Mouse (Mus musculus) adrenal gland, adult 18-20 months (tissue): ENCODE results near the gene Orm3. TPM values are rescaled to one million over a fixed set of nuclear protein-coding genes. Genes with fewer than 3 reads are reported as not detected.

Source experiments
- DNase-seq, 2 experiments: peaks; one replicate each; pipeline ENCODE4 v3.0.0; 2021 to 2022; ENCODE audit warnings: low spot score in 2 of 2
- total RNA-seq, 2 experiments: library from RNA; stranded (reverse); gene quantifications; 1 replicate in 1 of 2; 2 replicates in 1 of 2; pipeline ENCODE4 v1.2.3; 2021

The Orm3 gene
- total RNA-seq, 2 experiments from 2014 or later = 12.2 to 13.7 TPM

DNA sequence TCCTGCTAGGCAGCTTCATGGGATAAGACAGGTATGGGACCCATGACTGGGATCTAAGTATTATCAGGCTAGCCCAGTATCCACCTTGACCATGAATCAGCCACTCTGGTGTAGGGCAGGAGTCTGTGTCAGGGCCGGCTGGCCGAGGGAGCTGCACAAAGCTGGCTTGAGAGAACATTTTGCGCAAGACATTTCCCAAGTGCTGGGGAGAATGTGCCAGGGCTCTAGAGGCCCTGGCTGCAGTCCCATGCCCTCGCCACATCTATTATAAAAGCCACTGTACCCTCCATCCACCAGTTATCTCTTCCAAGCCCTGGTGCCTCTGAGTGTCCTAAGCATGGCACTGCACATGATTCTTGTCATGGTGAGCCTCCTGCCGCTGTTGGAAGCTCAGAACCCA, 6.2 kb downstream of the Orm3 start, which contains the start of gene Orm2:
TSS of gene Orm2 (plus strand) at position 300 of the 400 bp plus-strand sequence.
- DNase-seq = peak in 1 of 2 experiments; percentile 15

- peak; percentile 94 for DNase-seq
Measured at GRCm38 (mm10) chr4:63368577-63368976, 12.6 kb downstream of the Orm3 start.

- DNase-seq = no peak
Measured at GRCm38 (mm10) chr4:63370897-63371296, 14.9 kb downstream of the Orm3 start.

DNA sequence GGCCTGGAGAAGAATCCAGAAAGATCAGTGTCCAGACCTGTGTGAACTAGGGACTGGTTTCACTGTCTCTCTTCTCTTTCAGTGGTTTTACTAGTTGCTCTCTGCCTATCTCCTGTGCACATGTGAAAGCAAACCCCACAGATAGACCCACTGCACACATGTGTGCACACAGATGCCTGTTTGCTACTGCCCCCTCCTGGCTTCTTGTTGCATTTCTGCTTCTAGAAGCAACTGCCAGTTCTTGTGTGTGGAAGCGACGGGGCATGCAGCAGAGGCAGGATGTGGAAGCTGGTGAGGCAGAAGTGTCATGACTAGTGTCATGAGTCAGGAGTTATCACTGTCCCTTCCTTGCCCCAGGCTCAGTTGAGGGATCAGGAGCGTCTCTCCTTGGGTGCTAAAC, 15.9 kb downstream of the Orm3 start:
- DNase-seq = peak in 1 of 2 experiments; percentile 21

DNA sequence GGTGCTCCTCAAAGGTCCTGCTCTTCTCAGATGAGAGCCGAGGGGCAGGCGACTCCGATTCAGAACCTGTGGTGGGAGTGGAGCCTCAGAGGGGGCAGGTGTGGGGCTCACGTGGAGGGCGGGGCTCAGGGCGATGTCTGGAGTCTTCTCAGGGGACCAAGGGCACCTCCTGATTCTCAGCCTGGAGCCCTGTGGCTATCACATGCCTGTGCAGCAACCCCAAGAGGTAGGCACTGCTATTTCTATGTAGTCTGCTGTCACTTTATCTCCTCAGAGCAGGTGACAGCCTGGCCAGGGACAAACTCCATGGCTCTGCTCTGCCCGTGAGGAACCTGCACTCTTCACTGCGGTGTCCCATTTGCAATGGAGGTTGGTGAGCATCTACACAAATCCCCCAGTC, 17.4 kb downstream of the Orm3 start:
- DNase-seq = no peak

- no peak for DNase-seq
Measured at GRCm38 (mm10) chr4:63374331-63374730, 18.4 kb downstream of the Orm3 start.

DNA sequence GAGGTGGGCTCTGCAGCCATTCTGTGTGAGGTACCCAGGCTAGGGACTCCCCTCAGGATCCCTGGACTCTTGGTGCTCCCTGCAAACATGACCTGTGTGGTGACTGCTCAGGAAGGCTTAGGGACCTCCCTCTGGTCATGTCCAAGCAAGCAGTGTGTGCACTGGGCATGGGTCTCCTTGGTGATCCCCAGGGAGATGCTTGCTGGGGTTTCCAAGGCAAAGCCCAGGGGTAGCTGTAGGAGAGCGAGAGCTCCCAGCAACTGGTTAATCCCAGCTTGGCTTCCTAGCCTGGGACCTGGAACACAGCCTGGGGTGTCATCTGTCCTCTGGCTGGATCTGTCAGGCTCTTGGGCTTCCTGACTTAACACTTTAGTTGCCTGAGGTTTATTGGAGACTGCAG, 19.4 kb downstream of the Orm3 start:
- no peak for DNase-seq

GRCm38 (mm10) chr4:63377483-63377882, 21.5 kb downstream of the Orm3 start:
- DNase-seq = no peak

DNA sequence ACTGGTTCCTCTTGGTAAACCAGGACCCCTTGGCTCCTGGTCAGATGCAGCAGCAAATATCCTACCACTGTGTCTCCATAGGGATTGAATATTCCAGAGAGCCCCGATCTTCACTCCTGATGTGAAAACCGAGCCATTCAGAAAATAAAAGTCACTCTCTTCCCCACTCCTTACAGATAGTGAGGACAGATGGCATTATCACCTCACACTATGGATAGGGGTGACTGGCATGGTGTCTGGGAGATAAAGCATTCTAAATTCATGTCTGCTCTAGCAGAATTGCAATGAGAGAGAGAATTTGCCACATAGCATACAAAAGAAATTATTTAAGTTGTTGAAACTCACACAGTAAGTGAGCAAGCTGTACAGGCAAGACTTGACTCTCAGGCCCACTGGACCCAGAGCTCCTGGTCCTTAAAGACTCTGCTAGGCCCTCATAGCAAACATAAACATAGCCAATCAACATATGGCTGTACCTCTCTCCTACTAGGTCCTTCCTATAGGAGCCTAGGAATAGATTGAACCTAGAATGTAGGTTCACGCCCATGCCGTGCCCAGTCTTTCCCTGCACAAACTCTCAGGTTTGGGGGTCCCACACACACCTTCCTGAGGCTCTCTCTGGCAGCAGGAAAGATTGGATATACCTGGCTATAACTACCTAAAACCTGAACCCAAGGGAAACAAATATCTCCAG, 26.9 kb downstream of the Orm3 start:
- DNase-seq = no peak

GRCm38 (mm10) chr4:63383474-63383873, 27.5 kb downstream of the Orm3 start:
- DNase-seq = no peak

DNA sequence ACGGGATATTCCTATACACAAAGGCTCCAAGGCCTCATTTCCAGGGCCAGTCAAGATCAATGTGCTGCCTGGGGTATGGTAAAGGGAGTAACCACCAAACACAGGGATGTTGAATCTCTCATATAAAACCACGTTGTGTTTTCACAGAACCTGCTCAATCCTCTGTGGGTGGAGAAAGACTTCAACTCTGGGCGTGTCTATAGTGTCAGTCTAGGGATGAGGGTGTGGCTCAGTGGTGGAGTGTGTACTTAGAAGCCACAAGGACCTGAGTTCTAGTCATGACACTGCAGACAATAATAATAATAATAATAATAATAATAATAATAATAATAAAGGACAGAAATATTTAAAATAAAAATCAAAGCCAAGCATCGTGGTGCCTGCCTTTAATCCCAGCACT, 28.3 kb downstream of the Orm3 start:
- no peak for DNase-seq

- DNase-seq = no peak
Measured at GRCm38 (mm10) chr4:63385253-63385652, 29.3 kb downstream of the Orm3 start.

- DNase-seq = no peak
Measured at GRCm38 (mm10) chr4:63385784-63386183, 29.8 kb downstream of the Orm3 start.

DNA sequence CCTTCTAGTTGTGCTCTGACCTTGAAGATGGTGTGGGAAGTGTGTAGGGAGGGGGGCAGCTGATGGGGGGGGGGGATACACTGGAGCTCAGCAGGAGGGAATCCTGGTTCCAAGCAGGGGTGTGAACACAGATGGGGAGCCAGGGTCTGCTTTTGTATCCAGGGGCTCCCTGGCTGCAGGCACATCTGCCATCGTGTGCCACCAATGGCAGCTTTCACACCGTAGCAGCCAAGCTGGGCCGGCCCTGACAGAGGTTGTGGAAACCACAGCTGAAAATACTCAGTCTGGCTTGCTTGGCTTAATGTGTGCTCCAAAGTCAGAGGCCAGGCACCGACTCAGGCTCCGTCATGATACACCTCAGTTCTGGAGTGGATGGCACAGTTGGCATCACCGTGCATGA, 32.1 kb downstream of the Orm3 start:
- DNase-seq = no peak

DNA sequence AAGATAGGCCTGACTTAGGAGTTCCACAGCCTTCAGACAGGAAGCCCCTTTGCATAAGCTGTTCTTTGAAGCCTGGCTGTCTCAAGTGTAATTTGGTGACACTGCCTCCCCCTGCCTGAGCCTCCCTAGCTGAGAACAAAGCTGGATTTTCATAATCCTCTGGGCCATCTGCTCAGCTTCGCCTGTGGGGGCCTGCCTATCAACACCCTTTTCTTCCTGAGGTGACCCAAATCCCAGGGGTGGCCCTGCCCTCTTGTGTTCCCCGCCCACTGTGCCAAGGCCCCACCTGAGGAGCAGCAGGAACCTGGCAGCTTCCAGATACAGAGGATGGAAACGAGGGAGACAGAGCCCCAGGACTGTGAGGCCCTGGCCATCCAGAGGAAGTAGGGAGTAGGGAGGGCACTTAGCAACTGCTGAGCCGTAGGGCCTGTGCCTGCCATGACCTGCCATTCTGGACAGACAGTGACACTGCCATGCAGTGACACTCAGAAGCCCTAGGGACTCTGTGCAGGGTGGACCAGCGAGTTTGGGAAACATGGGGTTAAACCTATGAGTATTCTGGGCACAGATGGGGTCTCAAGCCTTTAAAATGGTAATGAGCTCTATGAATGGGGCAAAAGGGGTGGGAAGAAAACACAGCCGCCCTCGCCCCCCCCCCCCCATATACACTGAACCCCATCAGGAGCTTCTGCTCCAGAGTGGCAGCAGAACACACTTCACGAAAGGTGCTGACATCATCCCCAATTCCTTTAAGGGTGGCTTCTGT, 33.3 kb downstream of the Orm3 start:
- DNase-seq = no peak

DNA sequence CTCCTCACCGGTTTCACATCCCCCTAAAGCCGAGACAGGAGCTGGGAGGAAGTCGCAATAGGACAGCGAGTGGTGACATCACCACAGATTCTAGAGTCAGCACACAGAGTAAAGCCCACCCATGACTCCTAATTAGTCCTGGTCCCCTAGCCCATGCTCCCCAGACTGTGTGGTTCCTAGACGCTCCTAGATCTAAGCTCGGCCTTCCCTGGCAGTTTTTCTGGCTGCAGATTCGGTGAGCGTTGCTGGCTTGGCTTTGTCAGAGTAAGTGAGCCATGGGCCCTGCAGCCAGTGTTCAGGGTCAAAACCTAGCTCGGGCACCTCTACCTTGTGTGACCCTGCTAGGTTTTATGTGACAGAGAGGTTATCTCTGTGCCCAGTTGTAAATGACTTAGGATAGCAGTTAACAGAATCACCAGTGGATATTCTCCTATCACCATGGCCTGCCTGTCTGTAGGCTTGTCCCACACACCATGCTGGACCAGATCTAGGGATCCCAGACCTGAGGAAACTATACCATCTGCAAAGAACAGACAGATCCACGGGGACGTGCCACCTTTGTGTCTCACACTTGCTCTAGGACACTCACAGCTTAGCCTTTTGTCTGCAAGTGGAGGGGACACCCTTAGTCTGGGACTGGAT, 34.0 kb downstream of the Orm3 start:
- no peak for DNase-seq

- DNase-seq = no peak
Measured at GRCm38 (mm10) chr4:63391322-63391721, 35.4 kb downstream of the Orm3 start.

DNA sequence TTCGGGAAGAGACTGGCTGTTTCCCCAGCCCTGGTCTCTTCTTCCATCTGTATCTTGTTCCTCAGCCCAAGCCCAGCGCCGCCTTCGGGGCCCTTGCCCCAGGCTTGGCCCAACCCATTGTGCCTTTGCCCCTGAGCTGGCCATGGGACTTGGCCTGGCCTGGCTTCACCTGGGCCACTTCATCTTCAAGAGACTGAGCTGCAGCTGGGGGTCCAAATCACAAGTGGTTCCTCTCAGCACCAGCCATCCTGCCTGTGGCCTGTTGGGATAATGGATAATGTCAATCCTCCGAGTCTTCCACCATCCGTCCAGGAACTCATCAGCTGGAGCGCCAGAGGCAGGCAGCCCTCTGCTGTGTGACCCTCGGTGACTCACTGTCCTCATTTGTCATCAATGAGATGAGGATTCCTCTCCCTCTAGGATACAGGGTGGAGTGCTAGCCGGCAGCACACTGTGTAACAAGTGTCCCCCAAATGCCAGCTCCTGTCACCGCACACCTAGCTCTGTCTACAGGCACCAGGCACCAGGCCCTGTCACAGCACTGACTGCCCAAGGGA, 42.1 kb downstream of the Orm3 start:
- DNase-seq = no peak

- DNase-seq = no peak
Measured at GRCm38 (mm10) chr4:63398854-63399609, 43.1 kb downstream of the Orm3 start.

DNA sequence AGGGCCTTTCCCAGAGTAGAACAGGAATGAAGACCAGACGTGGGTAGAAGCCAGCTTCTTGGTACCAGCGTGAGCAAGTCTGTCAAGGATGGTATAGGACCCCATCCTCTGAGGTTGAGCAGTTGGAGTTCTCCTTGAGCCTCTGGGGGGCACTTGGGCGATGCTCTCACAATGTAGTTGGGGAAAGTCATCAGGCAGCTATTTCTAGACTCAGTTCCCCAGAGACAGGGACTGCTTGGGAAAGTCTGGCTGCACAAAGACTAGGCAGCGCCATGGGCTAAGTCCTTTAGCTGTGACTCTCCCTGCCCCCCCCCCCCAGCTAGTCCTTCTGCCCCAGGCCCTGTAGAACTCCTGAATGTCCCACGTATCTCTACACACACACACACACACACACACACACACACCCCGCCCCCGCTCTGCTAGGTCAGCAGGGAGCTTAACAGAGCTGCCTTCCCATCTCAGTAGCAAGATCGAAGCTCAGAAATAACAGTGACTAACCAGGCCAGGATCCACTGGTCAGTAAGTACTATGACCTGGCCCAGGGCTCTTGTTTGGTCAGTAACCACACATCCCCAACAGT, 43.8 kb downstream of the Orm3 start:
- no peak for DNase-seq
